Comparison of ENCODE assay signal across 9 mouse cellular contexts in the genomic region with DNA sequence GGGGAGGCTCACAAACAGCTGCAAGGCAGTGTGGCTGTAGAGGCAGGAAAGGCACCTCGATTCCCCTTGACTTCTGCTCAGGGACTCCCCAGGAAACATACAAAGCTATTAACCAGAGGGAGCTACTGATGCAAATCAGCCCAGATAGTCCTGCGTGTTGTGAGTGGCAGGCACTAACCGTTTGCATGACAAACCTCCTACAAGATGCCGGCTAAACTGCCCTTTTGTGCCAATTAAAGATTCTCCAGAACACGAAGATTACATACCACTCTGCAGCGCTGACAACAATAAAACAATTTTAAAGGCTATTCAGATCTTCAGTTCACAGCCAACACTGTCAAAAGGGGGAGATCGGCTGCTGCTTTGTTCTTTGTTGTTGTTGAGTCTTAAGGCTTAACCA.
DNase-seq lines count a peak whose midpoint lies in the region; ATAC-seq and TF ChIP-seq lines count a peak whose summit lies in the region.
"Had no signal": no experiment of that assay in that cellular context is flagged by ENCODE, and none has a peak within 500 bp of the region (broad histone marks: within the 10 kb centered on the region; RNA-seq: fewer than 3 reads in every experiment).

No protein-coding gene starts in this region.

- no peak for TF ChIP-seq CTCF in gastrocnemius, adult 2 months (IDR thresholded peaks at IDR 0.05)
- TF ChIP-seq CTCF in testis, adult 2 months (IDR thresholded peaks at IDR 0.05; ENCODE audit: control insufficient read depth, insufficient read depth, insufficient replicate concordance, low read depth, low read length) = no peak

- H3K4me1 ChIP-seq in testis, adult 2 months (ENCODE audit: control insufficient read depth, insufficient read depth, low read length) = peaks cover 17% of the 10 kb centered on the region

- no peak for DNase-seq in gastrocnemius, adult 2 months
- no peak for DNase-seq in gastrocnemius, adult 8-10 months (ENCODE audit: low spot score in 2 of 2)
- no peak for DNase-seq in testis, postnatal 10 days (ENCODE audit: low spot score)
- no peak for DNase-seq in left cerebral cortex, postnatal 36 days (ENCODE audit: low spot score in 2 of 2)
- no peak for DNase-seq in frontal cortex, postnatal 25 days (ENCODE audit: low spot score in 2 of 2)
- no peak for DNase-seq in right cerebral cortex, adult 2 months (ENCODE audit: low spot score in 2 of 2)
- DNase-seq: liver, embryonic 13.5 days had no signal

- no peak for TF ChIP-seq POLR2A in testis, adult 2 months (IDR thresholded peaks at IDR 0.05; ENCODE audit: control insufficient read depth, low read depth, low read length)

- no peaks in the 10 kb centered on the region for H3K36me3 ChIP-seq in testis, adult 2 months (ENCODE audit: control insufficient read depth, insufficient read depth, low read length)
- H3K36me3 ChIP-seq: liver, embryonic 13.5 days had no signal

- peak overlapping the region; percentile 75 for H3K27ac ChIP-seq in gastrocnemius, adult 2 months
- H3K27ac ChIP-seq in testis, adult 2 months (ENCODE audit: control insufficient read depth, insufficient read depth, low read depth, low read length) = peak overlapping the region; percentile 63
- H3K27ac ChIP-seq: liver, embryonic 13.5 days had no signal

- intact Hi-C loops in gastrocnemius, adult 2 months (cut with DNase I) = no loop called here
- intact Hi-C loops in left cerebral cortex, postnatal 36 days (cut with DNase I) = no loop called here

- H3K27me3 ChIP-seq in testis, adult 2 months (ENCODE audit: control insufficient read depth, insufficient read depth, low read length) = no peaks in the 10 kb centered on the region
- H3K27me3 ChIP-seq: liver, embryonic 13.5 days had no signal

- H3K4me3 ChIP-seq in gastrocnemius, adult 2 months = no peak overlapping the region
- H3K4me3 ChIP-seq in testis, adult 2 months (ENCODE audit: control insufficient read depth, low read depth, low read length) = no peak overlapping the region
- H3K4me3 ChIP-seq: liver, embryonic 13.5 days had no signal

- ATAC-seq in inflammation-experienced regulatory T-cells, adult 6 months = peak; percentile 61
